Mouse (Mus musculus) thymus, postnatal 10 days (tissue): ENCODE data around the gene Enpp3.
A peak's percentile ranks its signal among the peaks of the same experiment; 100 is the strongest.

Experiments
- DNase-seq, 2 experiments: peaks; one replicate each; pipeline ENCODE4 v3.0.0; 2021; ENCODE audit warnings: low spot score in 2 of 2

Enpp3 gene

GRCm38 (mm10) chr10:24763257-24763656, 79.4 kb downstream of the Enpp3 start:
- DNase-seq = no peak

- DNase-seq = no peak
Measured at GRCm38 (mm10) chr10:24758326-24758915, 84.2 kb downstream of the Enpp3 start.

GRCm38 (mm10) chr10:24754874-24755540, 87.6 kb downstream of the Enpp3 start:
- DNase-seq = no peak

- peak; percentile 43 to 53 for DNase-seq
Measured at GRCm38 (mm10) chr10:24754251-24754835, 88.3 kb downstream of the Enpp3 start.

GRCm38 (mm10) chr10:24753536-24754250, 88.9 kb downstream of the Enpp3 start:
- no peak for DNase-seq

- no peak for DNase-seq
Measured at GRCm38 (mm10) chr10:24742950-24743487, 99.6 kb downstream of the Enpp3 start.

GRCm38 (mm10) chr10:24741229-24742198, 101.1 kb downstream of the Enpp3 start:
- DNase-seq = no peak

GRCm38 (mm10) chr10:24739171-24739570, 103.5 kb downstream of the Enpp3 start:
- no peak for DNase-seq

GRCm38 (mm10) chr10:24738456-24738855, 104.2 kb downstream of the Enpp3 start:
- no peak for DNase-seq

- DNase-seq = no peak
Measured at GRCm38 (mm10) chr10:24735027-24735777, 107.4 kb downstream of the Enpp3 start.

- no peak for DNase-seq
Measured at GRCm38 (mm10) chr10:24727478-24727877, 115.1 kb downstream of the Enpp3 start.

- DNase-seq = no peak
Measured at GRCm38 (mm10) chr10:24725197-24725596, 117.4 kb downstream of the Enpp3 start.
